Mouse (Mus musculus) ES-E14 (cell line): ENCODE measurements at regions not wholly inside any gene's neighbourhood (a gene's known extent, or its start where the extent isn't known, plus 50 kb on each side); places are given as distances from the start of the nearest gene placed in this dataset.

Experiments used
- CHD2 ChIP-seq: IDR thresholded peaks from 2 replicates; pipeline ENCODE4 v1.6.1; 2014; ENCODE audit warnings: mild to moderate bottlenecking, low read depth, low read length, inconsistent platforms
- HCFC1 ChIP-seq: IDR thresholded peaks from 2 replicates; pipeline ENCODE4 v1.6.1; 2012; ENCODE audit warnings: low read length, inconsistent platforms, borderline replicate concordance; ENCODE audit not compliant: insufficient read depth
- MAFK ChIP-seq: IDR thresholded peaks from 2 replicates; pipeline ENCODE4 v1.6.1; 2014; ENCODE audit warnings: mild to moderate bottlenecking, low read depth, low read length, inconsistent platforms; ENCODE audit not compliant: insufficient read depth
- ZC3H11A ChIP-seq: IDR thresholded peaks from 2 replicates; pipeline ENCODE4 v1.6.1; 2012; ENCODE audit warnings: low read depth, mild to moderate bottlenecking, inconsistent platforms, low read length, borderline replicate concordance
- ZNF384 ChIP-seq: IDR thresholded peaks from 2 replicates; pipeline ENCODE4 v1.6.1; 2012; ENCODE audit warnings: low read depth, low read length, inconsistent platforms

DNA sequence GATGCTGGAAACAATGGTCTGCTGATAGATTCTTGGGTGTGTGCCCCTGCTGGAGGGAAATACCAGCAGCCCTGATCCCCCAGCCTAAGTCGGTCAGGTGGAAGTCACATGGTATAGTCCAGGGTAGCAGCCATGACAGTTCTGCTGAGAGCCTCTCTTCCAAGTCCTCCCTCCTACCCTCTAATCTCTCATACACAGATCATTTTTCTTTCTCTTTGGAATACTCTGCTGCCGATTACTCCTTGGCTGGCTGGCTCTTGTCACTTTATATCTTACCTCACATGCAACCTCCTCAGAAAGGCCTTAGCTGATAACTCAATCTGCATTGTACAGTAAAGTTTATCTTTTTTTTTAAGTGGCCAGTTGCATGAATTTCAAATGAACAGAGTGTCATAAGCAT is 162.5 kb upstream of the Kbtbd8 start:
- TF ChIP-seq CHD2 (no peak), HCFC1 (no peak), MAFK (no peak), ZC3H11A (no peak), ZNF384 (no peak)
